Mouse (Mus musculus) liver, adult 2 months (tissue): Measurements from ENCODE around the gene Ptprm. TPM values are rescaled to one million over a fixed set of nuclear protein-coding genes. Genes with fewer than 3 reads are reported as not detected.

Source experiments
- DNase-seq: peaks from one replicate; pipeline ENCODE4 v3.0.0-alpha.2; 2011; ENCODE audit warnings: low read depth, low spot score; ENCODE audit errors: extremely low read depth
- H3K27ac ChIP-seq: fragments of 200-500 bp; replicated peaks from 2 replicates; pipeline ENCODE4 v1.5.1; 2012; ENCODE audit warnings: low read depth, mild to moderate bottlenecking, control low read depth, inconsistent platforms, low read length; ENCODE audit not compliant: insufficient read depth
- H3K27me3 ChIP-seq: fragments of 200-500 bp; 2 replicates; pipeline ENCODE4 v1.6.1; 2012; ENCODE audit warnings: mild to moderate bottlenecking, moderate library complexity, low read length, inconsistent platforms; ENCODE audit not compliant: control insufficient read depth, insufficient read depth
- H3K36me3 ChIP-seq: fragments of 200-500 bp; 2 replicates; pipeline ENCODE4 v1.6.1; 2012; ENCODE audit warnings: low read length, inconsistent platforms; ENCODE audit not compliant: control insufficient read depth, insufficient read depth
- H3K4me1 ChIP-seq: fragments of 200-500 bp; 2 replicates; pipeline ENCODE4 v1.6.1; 2011; ENCODE audit warnings: low read length; ENCODE audit not compliant: control insufficient read depth, insufficient read depth
- H3K4me3 ChIP-seq: fragments of 200-500 bp; 2 replicates; pipeline ENCODE4 v1.5.1; 2011; ENCODE audit warnings: low read depth, mild to moderate bottlenecking, control low read depth, low read length, moderate library complexity; ENCODE audit not compliant: insufficient read depth
- H3K79me2 ChIP-seq: fragments of 200-500 bp; 2 replicates; pipeline ENCODE4 v1.6.1; 2012; ENCODE audit warnings: inconsistent platforms, mild to moderate bottlenecking, low read length, moderate library complexity; ENCODE audit not compliant: control insufficient read depth, insufficient read depth
- H3K9ac ChIP-seq: fragments of 200-500 bp; 2 replicates; pipeline ENCODE4 v1.6.1; 2012; ENCODE audit warnings: low read depth, mild to moderate bottlenecking, control low read depth, inconsistent platforms, low read length
- CTCF ChIP-seq: fragments of 200-500 bp; IDR thresholded peaks from 2 replicates; pipeline ENCODE4 v1.5.1; 2011; ENCODE audit warnings: low read depth, low read length, control low read depth
- POLR2A ChIP-seq: fragments of 200-500 bp; IDR thresholded peaks from 2 replicates; pipeline ENCODE4 v1.6.1; 2011; ENCODE audit warnings: low read length, control low read depth; ENCODE audit not compliant: insufficient read depth; ENCODE audit errors: extremely low read depth
- WGBS: fragments of 180-500 bp; shearing (Covaris S2); methylation state at CpG from one replicate; pipeline ENCODE4 v1.1.7; 2018; 5-methylcytosine and 5-hydroxymethylcytosine counted together
- polyA plus RNA-seq: library from polyadenylated mRNA; depleted of rRNA; stranded (reverse); fragments of >200 nt; gene quantifications from 2 replicates; pipeline ENCODE4 v1.2.3, GENCODE M21; 2012
- total RNA-seq: library from RNA; depleted of rRNA; stranded (reverse); fragments of >200 nt; gene quantifications from 2 replicates; pipeline ENCODE4 v1.2.3, GENCODE M21; 2014

Ptprm gene
- total and polyA plus RNA-seq, 2 experiments: 0.78 to 3.3 TPM

- Histone ChIP-seq H3K4me3 (no peak overlapping the region), H3K9ac (no peak overlapping the region), H3K27me3 (no peaks in the 10 kb centered on the region), H3K79me2 (no peaks in the 10 kb centered on the region), H3K4me1 (no peaks in the 10 kb centered on the region), H3K27ac (no peak overlapping the region), H3K36me3 (no peaks in the 10 kb centered on the region)
- DNase-seq: no peak
- WGBS: 88% methylated on average over 18 of the region's 18 CpGs
- TF ChIP-seq POLR2A (no peak), CTCF (no peak)
Measured at GRCm38 (mm10) chr17:67303326-67304099, 50.7 kb downstream of the Ptprm start.

GRCm38 (mm10) chr17:67302569-67302968, 51.7 kb downstream of the Ptprm start:
- Histone ChIP-seq H3K4me1 (no peaks in the 10 kb centered on the region; the same call in 1 of the 2 replicates), H3K27ac (no peak overlapping the region), H3K36me3 (no peaks in the 10 kb centered on the region), H3K27me3 (no peaks in the 10 kb centered on the region), H3K4me3 (no peak overlapping the region), H3K9ac (no peak overlapping the region), H3K79me2 (no peaks in the 10 kb centered on the region)
- 70% methylated on average over 4 of the region's 4 CpGs for WGBS
- TF ChIP-seq CTCF (no peak), POLR2A (no peak)
- DNase-seq: no peak

- Histone ChIP-seq H3K4me1 (no peaks in the 10 kb centered on the region; the same call in 1 of the 2 replicates), H3K36me3 (no peaks in the 10 kb centered on the region), H3K9ac (no peak overlapping the region), H3K4me3 (no peak overlapping the region), H3K27ac (no peak overlapping the region), H3K27me3 (no peaks in the 10 kb centered on the region), H3K79me2 (no peaks in the 10 kb centered on the region)
- TF ChIP-seq POLR2A: no peak
- no peak for TF ChIP-seq CTCF
- WGBS: 93% methylated on average over 4 of the region's 4 CpGs
- no peak for DNase-seq
Measured at GRCm38 (mm10) chr17:67302074-67302473, 52.2 kb downstream of the Ptprm start.

GRCm38 (mm10) chr17:67301367-67301766, 52.9 kb downstream of the Ptprm start:
- no peak overlapping the region for H3K4me3 ChIP-seq
- no peaks in the 10 kb centered on the region; the same call in 1 of the 2 replicates for H3K4me1 ChIP-seq
- no peak overlapping the region for H3K27ac ChIP-seq
- no peaks in the 10 kb centered on the region for H3K27me3 ChIP-seq
- DNase-seq: no peak
- H3K79me2 ChIP-seq: no peaks in the 10 kb centered on the region
- H3K9ac ChIP-seq: no peak overlapping the region
- no peaks in the 10 kb centered on the region for H3K36me3 ChIP-seq
- 95% methylated on average over 4 of the region's 4 CpGs for WGBS
- TF ChIP-seq POLR2A: no peak
- TF ChIP-seq CTCF: no peak

- Histone ChIP-seq H3K9ac (no peak overlapping the region), H3K79me2 (no peaks in the 10 kb centered on the region), H3K27me3 (no peaks in the 10 kb centered on the region), H3K4me1 (no peaks in the 10 kb centered on the region; the same call in 1 of the 2 replicates), H3K36me3 (no peaks in the 10 kb centered on the region), H3K27ac (no peak overlapping the region), H3K4me3 (no peak overlapping the region)
- DNase-seq: no peak
- WGBS: 54% methylated on average over 9 of the region's 9 CpGs
- no peak for TF ChIP-seq POLR2A
- TF ChIP-seq CTCF: no peak
Measured at GRCm38 (mm10) chr17:67298269-67298798, 55.9 kb downstream of the Ptprm start.

GRCm38 (mm10) chr17:67296604-67297595, 57.4 kb downstream of the Ptprm start:
- no peaks in the 10 kb centered on the region for H3K27me3 ChIP-seq
- 85% methylated on average over 13 of the region's 13 CpGs for WGBS
- DNase-seq: no peak
- no peak overlapping the region for H3K9ac ChIP-seq
- no peaks in the 10 kb centered on the region for H3K36me3 ChIP-seq
- no peak for TF ChIP-seq POLR2A
- no peak for TF ChIP-seq CTCF
- H3K4me1 ChIP-seq: no peaks in the 10 kb centered on the region; the same call in 1 of the 2 replicates
- no peaks in the 10 kb centered on the region for H3K79me2 ChIP-seq
- H3K27ac ChIP-seq: no peak overlapping the region
- no peak overlapping the region for H3K4me3 ChIP-seq
